Mouse (Mus musculus) layer of hippocampus, adult 9-10 months (tissue): ENCODE measurements around the gene Dynlrb2.
A peak's percentile ranks its signal among the peaks of the same experiment; 100 is the strongest.

Experiments used
- DNase-seq: peaks from one replicate; pipeline ENCODE4 v3.0.0; 2022; ENCODE audit warnings: low spot score

The Dynlrb2 gene

DNA sequence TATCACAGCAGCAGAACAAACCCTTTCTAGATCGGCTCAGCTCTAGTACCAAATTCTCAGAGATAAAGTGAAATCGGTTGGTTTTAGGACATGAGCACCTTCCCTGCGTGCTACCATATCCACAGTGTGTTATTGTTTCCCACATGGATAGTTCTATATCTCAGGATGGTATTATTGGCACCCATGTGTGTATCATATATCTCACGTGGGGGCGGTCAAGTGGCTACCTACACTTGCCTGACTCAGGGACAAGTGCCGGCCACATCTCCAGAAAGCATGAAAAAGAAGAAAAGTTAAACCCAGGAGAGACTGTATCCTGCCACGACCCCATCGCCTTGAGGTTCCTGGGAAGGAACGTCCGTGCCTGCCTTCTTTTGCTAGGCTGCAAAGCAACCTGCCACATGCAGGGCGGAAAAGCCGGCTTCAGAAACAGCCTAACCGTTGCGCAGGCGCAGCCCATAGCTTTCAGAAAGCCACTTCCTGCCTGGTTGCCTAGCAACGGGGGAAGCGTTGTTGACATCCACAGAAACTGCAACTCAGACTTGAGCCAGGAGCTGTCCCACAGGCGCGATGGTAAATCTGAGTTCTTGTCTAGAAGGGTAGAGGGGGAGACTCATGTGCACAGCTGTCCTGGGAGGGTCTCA is at the start of gene Dynlrb2:
Dynlrb2 (plus strand) TSS at position 498 of the 644 bp plus-strand sequence.
- peak; percentile 67 for DNase-seq

DNA sequence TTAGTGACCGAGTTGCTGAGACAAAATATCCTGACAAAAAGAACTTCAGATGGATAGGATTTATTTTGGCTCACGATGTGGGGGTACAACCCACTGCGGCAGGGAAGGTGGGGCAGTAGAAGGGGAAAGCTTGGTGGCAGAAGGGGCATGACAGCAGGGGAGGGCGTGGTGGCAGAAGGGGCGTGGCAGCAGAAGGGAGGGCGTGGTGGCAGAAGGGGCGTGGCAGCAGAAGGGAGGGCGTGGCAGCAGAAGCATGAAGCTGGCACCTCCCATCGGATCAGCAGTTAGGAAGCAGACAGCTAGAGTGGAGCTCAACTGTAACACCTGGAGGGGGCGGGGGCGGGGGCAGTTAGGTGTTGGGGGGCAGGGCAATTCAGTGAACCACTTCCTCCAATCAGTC is 46.2 kb upstream of the Dynlrb2 start:
- DNase-seq, result no peak

DNA sequence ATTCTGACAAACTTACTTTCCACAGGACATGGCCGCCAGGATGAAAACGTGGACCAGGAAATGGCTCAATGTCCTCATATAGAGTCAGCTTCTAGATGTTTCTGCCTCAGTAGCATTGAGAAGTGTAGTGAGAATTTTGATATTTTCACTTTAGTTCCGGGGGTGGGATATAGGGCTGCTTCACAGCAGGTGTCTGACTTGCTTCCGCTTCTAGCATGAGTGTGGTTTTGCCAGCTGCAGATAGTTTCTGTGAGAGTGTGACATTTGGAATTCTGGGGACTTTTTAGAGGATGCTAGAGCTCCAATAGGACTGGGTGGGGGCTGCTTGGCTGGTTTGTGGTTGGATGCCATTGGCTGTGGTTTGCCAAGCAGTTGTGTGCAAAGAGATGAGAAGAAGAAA is 43.3 kb upstream of the Dynlrb2 start:
- DNase-seq, result no peak

DNA sequence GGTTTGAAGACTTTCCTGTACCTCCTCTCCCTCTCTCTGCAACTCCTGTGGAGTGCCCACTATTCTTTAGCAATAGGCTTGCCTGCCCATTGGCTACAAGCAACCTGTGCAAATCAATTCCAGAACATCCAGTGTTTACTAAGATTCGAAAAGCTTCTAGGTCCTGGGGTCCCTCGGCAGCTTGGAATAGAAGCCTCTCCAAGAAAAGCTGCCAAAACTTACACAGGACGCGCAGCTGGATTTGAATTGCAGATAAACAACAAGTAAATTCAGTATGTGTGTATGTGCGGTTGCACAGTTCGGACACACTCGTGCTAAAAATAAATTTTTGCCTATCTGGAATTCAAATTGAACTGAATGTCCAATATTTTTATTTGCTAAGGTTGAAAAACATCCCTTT is 38.2 kb upstream of the Dynlrb2 start:
- no peak for DNase-seq

DNA sequence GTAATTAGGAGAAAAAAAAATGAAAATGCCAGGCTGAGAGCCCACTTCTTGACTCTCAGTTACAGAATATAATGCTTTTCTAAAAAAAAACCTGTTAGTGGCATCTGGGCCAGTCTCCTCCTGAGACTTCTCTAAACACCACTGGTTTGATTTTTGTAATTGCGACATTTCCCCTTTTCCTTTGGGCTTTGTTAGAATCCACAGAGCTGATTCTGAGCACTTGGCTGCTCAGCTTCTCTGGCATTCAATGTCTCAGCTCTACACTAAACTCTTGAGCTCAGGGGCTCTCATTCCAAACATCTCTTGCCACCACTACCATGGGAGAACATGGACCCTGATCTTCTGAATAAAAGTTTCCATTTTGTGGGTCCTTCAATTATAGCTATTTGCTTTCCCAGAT is 37.7 kb upstream of the Dynlrb2 start:
- no peak for DNase-seq

DNA sequence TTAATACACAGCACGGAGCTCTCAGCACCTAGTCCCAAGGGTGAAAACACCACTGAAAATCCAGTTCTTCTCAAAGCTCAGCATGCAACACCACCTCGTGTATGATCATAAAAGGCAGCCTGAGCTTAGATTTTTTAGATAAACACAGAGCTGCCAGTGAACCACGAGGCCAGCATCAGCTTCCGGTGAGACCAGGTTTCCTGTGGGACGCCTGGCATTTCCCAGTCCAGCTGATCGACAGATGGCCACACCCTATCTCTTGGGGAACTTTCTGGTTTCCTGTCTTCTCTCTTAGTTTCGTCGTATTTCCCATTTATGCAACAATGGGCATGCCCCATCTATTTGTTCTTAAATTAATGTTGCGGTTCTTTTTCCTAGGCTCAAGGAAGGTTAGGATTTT is 26.8 kb upstream of the Dynlrb2 start:
- no peak for DNase-seq

DNA sequence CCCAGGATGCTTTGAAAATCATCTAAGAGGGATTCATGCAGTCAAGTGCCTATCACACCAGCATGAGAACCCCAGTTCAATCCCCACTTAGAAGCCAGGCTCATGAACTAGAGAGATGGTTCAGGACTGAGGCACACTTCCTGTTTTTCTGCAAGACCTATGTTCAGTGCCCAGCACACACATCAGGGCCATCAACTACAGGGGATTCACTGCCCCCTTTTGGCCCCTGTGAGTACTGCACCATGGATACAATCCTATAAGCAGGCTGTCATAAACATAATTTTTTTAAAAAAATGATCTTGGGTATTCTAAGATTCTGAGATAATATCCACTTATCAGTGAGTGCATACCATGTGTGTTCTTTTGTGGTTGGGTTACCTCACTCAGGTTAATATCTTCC is 26.1 kb upstream of the Dynlrb2 start:
- no peak for DNase-seq

DNA sequence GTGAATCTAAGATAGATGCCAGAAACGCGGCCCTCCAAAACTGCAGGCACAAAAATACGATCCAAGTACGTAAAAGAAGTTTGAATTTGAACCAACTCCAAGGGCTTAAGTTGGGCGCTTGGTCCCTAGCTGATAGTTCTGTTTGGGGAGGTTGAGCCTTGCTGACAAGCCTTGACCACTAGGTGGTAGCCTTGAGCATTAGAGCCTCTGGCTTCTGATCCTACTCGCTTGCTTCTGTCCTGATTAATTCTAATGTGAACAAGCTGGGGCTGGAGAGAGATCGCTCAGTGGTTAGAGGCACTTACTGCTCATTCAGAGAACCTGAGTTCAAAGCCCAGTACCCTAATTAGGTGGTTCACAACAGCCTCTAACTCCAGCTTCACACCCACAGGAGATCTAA is 23.9 kb upstream of the Dynlrb2 start:
- DNase-seq, result peak; percentile 21

DNA sequence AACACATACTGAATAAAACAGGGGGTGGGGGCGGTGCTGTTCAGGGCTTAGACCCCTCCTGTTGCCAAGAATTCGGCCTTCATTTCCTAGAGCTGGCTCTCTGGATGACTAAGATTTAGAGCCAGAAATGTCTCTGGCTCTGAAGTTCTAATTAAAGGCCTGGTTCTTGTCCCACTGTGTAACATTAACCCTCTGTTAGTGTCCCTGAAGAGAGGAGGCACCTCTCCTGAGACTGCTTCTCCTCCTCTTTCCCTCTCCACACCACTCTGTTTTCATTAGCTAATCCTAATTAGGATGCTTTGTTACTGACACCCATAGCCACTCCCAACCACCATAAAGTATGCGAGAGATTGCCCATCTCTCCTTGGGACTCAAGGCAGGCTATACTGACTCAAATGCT is 22.0 kb upstream of the Dynlrb2 start:
- no peak for DNase-seq

DNA sequence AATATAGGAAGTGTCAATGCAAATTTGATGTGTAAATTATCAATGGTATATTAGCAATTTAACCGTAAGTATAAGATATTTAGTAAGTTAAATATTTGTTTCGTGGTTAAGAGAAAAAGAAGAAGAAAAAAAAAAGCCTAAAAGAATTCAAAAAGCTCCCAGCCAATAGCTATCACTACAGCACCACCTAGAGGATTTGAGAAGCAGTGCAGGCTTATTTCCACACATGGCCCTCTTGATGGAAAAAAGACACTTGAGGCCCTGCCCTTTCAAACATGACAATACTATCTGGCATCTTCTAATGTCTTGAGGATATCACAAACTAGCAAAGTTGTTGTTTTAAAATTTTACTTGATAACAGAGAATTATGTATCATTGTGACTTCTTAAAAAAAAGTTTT is 20.7 kb upstream of the Dynlrb2 start:
- no peak for DNase-seq

DNA sequence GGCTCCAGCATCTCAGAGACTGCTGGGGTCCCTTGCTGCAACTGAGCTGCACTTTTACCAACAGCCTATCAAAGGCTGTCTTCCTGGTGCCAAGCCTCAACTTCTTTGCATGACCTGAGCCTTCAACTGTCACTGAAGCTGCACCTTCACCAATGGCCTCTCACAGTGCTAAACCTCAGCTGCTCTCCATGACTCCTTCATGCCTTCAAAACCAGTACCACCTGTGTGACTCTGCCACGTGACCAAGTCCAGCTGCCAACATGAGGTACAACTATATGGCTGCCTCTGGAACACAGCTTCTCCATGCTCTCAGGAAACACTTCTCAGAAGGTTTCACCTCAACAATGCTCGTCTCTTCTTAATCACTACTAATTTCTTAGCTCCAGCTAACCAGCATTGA is 16.2 kb upstream of the Dynlrb2 start:
- DNase-seq, result no peak

DNA sequence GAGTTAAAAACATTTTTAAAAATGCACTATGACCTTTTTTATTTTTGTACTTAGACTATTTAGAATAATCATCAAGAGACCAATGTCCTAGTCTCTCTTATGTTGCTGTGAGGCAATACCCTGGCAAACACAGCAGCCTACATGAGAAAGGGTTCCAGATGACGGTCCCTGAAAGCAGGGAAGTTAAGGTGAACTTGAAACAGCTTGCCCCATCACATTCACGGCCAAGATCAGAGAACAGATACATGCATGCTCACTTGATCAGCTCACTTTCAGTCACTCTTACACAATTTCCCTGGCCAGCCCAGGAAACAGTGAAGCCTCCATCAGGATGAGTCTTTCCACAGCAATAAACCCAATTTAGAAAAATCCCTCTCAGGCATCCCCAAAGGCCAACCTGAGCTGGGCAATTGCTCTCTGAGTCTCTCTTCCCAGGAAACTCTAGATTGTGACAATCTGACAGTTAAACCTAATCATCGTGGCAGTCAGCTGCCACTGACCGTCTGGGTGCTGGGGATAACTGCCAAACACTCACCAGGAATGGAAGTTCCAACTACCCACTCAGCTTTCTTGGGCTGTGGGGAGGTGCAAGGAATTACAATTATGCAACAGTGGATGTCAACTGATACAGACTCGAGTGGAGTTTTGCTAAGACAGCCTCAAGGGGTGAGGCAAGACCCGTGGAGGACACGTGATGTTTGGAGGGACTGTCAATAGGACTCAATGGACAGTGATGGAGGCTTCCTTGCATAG is 4.5 kb upstream of the Dynlrb2 start:
- no peak for DNase-seq

DNA sequence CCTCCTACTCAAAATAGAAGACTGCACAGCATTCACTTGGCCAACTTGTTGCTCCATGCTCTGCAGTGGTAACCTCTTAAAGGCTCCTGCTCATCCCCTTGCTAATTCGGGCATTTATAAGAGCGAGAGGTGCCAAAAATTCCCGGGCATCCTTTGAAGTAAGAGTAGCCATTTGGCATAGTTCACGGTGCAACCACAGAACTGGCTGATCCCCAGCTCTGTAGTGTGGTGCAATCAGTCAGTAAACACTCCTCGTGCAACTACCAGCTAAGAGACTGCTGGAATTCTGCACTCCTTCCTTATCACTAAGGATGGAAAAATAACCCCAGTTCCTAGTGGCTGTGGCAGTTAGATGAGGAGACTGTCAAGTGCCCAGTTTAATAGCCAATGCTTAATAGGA is 3.9 kb downstream of the Dynlrb2 start:
- no peak for DNase-seq

DNA sequence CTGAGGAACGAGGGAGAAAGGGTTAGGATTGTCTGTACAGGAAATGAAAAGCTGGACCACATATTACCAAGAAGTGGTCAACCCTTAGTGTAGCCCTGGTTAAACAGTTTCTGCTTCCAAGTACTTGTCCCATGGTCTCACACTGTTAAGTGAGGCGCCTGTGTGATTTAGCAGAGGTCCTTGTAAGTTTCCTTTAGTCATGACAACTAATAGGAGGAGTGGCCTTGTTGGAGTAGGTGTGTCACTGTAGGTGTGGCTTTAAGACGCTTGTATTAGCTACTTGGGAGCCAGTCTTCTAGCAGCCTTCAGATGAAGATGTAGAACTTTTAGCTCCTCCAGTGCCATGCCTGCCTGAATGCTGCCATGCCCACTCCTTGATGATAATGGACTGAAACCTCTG is 4.5 kb downstream of the Dynlrb2 start:
- DNase-seq, result no peak

DNA sequence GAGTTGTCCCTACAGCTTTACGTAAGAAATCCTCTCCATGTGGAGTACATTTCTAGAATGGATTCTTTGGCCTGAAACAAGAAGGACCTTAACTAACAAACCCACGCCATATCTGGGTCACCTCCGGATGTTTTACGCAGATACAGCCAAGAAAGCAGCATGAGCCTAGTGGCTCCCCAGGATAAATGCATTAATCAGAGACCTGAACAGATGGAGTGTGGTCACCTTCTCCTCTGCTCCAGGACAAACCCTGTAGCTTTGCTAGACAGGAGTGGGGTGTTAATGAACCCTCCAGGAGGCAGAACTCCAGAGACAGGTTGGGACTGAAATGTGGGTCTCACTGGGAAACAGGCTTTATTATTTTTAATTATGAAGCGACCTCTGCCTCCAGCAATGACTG is 14.9 kb downstream of the Dynlrb2 start:
- no peak for DNase-seq

DNA sequence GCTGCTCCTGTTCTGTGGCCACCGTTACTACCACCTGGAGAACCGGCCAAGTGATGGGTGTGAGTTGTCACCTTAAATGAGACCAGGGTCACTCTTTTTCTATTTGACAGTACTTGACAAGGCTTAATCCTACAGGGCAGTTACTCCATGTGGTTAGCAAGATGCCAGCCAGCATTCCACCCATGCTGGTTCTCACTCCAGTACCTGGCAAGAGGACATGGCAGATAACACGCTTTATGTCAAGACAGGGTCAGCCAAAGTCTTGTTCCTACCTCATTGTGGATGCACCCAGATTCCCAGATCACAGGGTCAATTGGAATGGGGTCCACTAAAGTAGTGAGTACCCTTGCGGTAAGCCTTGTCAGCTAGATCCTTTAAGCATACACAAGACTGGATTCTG is 16.4 kb downstream of the Dynlrb2 start:
- DNase-seq, result no peak

DNA sequence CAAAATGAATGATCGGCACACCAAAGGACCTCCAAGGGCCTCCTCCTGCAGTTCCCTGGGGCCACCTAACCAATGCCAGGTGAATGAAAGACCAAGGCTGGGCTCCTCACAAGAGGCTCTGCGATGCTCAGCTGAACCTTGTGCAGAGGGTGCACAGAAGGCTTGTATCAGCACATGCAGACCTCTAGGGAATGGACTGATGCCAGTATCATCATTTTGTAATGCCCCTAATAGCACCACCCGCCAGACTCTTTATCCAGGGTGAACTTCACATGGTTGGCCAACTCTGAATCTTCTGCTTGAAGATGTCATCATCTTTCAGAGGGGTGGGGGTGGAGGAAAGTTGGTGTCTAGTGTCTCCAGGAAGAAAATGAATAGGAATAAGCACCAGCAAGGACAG is 16.9 kb downstream of the Dynlrb2 start:
- no peak for DNase-seq

DNA sequence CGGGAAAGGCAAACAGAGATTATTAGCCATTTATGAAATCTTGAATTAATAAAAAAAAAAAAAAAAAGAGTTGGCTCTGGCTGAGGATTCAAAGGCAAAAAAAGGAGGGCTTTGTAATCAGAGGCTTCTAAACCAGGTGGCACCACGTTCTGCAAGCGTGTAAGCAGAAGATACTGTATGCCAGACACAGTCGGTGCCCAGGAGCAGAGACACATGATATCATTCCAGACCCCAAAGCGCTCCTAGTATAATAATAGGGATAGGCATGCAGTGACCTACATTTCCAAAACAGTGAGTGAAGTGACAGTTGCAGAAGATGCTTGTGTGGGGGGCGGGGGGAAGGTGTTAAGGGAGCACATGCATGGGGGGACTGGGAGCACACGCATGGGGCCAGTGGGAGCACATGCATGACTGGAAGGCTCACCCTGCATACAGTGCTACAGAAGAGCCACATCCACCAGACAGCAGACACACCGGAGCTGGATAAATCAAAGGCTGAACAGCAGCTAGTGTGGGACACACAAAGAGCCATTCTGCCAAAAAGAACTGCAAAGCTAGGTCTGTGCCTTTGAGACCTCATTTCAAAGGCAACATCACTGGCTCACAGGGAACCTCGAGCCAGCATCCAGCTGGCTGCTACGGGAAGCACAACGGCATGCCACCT is 17.5 kb downstream of the Dynlrb2 start:
- no peak for DNase-seq

DNA sequence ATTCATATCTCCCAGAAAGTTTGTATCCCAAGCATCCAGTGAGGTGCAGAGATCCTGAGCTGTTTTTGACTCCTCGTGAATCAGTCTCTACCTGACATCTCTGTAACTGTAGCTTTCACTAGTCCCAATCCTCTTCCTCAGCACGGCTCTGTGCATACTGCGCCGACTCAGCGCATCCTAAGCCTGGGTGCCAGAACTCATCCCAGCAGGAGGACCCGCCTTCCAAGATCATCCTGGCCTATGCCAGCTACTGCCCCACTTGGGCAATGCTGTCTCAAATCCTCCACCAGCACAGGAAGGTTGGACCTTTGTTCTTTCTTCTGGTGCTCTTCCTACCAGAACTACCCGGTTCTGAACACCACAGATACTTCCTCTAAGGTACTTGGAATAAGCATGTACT is 20.1 kb downstream of the Dynlrb2 start:
- DNase-seq, result no peak

DNA sequence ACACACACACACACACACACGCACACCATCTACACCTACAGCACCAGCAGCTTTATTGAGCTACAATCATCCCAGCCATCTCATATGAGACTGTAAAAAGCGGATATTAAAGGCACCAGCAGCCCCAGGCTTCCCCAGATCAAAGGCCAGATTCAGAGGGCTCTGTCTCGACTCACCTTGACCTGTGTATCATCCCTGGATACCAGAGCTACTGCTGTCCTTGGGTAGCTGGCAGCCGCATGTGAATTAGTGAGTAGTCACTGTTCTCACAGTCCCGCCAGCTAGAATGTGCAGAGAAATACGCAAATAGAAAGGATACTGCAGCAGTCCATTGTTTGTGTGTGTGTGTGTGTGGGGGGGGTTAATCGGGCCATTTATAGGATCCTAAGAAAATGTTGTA is 24.0 kb downstream of the Dynlrb2 start:
- no peak for DNase-seq

DNA sequence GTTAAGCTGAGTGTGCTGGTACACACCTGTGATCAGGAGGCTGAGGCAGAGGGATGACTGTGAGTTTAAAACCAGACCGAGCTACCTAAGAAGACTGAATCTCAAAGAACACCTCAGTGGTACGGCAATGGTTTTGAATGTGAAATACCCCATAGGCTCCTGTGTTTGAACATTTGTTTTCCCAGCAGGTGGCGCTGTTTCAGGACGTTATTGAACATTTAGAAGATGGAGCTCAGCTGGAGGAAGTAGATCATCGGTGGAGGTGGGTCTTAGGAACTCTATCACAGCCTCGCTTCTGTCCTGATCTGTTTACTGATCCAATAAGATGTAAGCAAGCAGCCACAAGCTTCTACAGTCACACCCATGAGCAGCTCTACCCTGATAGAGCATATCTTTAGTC is 28.3 kb downstream of the Dynlrb2 start:
- no peak for DNase-seq

DNA sequence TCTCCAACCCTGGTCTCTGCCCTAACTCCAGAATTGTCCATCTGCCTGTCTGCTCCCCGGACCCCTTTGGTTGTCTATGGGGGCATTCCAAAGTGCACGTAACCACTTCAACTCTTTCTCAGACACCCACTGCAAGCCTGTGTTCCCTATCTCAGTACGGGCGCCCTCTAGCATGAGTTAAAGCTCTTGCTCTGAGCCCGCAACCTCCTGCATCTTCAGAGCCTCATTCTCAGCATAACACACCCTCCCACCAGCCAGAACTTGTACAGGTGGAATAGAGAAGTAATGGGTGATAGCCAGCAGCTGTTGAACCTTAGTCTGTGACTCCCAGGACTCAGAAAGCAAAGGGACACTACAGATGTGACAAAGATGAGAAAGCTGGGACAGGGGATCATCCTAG is 32.0 kb downstream of the Dynlrb2 start:
- DNase-seq, result no peak

DNA sequence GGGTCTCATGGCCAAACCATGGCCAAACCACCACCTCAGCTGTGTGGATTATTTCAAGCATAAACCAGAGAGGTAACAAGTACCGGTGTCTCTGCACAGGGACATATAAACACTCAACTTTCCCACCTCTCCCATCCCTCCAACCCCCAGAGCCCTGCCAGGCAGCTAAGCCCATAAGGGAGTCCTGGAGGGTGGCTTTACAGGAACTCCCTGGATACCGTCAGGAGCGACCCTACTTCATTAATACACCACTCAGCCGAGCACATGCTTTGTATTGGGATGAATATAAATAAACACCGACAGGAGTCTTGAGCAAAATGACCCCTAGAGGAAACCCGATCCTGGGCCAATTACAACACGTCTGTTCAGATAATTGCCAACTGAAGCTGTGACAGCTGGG is 34.0 kb downstream of the Dynlrb2 start:
- no peak for DNase-seq

DNA sequence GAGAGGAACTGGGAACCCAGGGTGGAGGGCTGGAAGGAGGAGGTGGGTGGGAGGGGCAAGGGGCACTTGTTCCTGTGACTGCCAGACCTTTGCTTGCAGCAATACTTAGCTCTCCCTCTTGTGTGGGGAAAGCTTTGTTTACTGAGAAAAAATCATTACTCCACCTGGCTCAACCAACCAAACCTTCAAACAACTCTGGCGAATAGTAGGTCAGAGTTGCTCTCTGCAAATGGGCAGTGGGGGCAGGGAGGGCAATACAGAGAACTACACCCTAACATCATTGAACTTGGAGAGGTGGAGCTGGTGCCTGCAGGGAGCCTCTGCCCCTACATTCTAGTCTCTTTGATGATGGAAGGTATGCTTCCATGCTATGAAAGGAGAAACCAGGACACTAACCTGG is 35.4 kb downstream of the Dynlrb2 start:
- no peak for DNase-seq
